Mouse (Mus musculus): ENCODE data around the gene St8sia6. TPM values are rescaled to one million over a fixed set of nuclear protein-coding genes. Genes with fewer than 3 reads are reported as not detected.
"Not testable (repeated sequence)": the region's sequence is repeated elsewhere in the genome, so short reads cannot be mapped to it uniquely, and the experiment has no call there.

Gene St8sia6
- polyA plus RNA-seq, 1 experiment from 2014 or later, result 0.08 TPM

DNA sequence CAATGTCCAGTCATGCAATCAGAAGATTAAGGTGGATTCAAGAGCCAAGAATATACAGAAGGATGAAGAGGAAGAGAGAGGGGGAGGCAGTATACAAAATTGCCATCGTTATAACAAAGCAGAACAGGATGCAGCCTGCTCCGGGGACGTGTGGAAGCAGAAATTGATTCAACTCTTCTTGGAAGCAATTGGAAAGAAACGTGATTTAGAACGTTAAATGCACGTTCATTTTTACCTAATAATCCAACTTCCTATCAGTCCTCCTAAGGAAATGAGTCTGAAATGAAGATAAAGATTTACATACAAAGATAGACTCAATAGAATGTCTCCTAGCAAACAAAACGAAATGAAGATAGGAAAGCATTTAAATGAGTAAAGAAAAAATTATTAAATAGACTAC lies 2.3 kb downstream of the St8sia6 start:
- Histone ChIP-seq H3K36me3 (no peaks in the 10 kb centered on the region), H3K4me3 (no peak overlapping the region), H3K9ac (no peak overlapping the region), H3K27ac (ENCODE audit: poor library complexity, severe bottlenecking) (no peak overlapping the region), H3K9me3 (replicated peaks) (no peaks in the 10 kb centered on the region), H3K4me1 (replicated peaks) (0 out of 2 replicates have a peak, but pooled peaks cover 8% of the 10 kb centered on the region), H3K4me2 (no peak overlapping the region), H3K27me3 (replicated peaks) (peaks cover 45% of the 10 kb centered on the region)
- WGBS, result 58% methylated on average over 7 of the region's 7 CpGs
- no peak for ATAC-seq (ENCODE audit: insufficient number of reproducible peaks, low FRiP score)

DNA sequence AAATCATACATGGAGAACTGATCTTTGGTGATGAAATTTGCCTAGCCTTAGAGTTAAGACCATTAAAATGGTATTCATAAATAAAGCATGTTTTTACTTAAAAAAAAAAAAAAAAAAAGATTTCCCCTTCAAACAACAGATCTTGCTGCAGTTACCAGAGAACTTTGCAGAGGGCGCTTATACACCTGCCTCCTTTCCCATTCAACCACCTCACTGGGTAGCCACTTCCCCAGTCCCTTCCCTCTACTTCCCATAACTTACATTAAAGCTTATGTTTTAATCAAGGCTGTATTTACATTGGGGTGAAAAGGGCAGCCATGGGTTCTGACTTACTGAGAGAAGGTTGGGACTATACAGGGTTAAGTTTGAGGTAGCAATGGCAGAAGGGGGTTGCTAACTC lies 4.5 kb downstream of the St8sia6 start:
- ATAC-seq (ENCODE audit: insufficient number of reproducible peaks, low FRiP score), result no peak
- no peak overlapping the region for H3K27ac ChIP-seq (ENCODE audit: poor library complexity, severe bottlenecking)
- H3K9me3 ChIP-seq (replicated peaks), result no peaks in the 10 kb centered on the region
- H3K9ac ChIP-seq, result no peak overlapping the region
- H3K4me3 ChIP-seq, result no peak overlapping the region
- WGBS, result 25% methylated on average over 1 of the region's 1 CpGs
- peaks cover 30% of the 10 kb centered on the region for H3K27me3 ChIP-seq (replicated peaks)
- H3K36me3 ChIP-seq, result no peaks in the 10 kb centered on the region
- H3K4me1 ChIP-seq (replicated peaks), result 0 out of 2 replicates have a peak, but pooled peaks cover 8% of the 10 kb centered on the region
- no peak overlapping the region for H3K4me2 ChIP-seq

DNA sequence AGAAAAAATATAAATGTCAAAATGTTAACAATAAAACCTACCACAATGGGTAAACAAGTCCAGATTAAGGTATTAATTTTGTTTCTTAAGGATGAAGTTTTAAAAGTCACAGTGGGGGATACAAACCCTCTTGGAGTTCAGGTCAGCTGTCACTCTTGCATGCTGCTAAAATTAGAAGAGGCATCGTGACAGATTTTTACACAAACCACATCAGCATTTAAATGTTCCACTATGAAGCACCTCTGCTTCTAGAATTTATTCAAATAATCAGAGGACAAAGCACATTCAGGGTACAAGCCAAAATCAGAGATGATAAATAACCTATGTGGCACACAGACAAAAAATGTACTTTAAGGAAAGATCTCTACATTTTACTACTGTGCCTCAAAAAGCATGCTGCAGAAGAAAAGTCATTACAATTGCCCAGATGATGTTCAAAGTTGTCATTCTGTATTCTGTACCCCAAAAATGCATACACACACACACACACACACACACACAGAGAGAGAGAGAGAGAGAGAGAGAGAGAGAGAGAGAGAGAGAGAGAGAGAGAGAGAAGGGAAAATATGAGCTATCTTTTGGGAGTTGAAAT lies 7.2 kb downstream of the St8sia6 start:
- Histone ChIP-seq H3K27ac (ENCODE audit: poor library complexity, severe bottlenecking) (no peak overlapping the region), H3K9ac (no peak overlapping the region), H3K4me1 (replicated peaks) (no peaks in the 10 kb centered on the region), H3K27me3 (replicated peaks) (peaks cover 10% of the 10 kb centered on the region; the same call in 1 of the 2 replicates), H3K4me3 (no peak overlapping the region), H3K9me3 (replicated peaks) (no peaks in the 10 kb centered on the region), H3K36me3 (no peaks in the 10 kb centered on the region), H3K4me2 (no peak overlapping the region)
- no peak for ATAC-seq (ENCODE audit: insufficient number of reproducible peaks, low FRiP score)
- WGBS, result 44% methylated on average over 1 of the region's 1 CpGs

DNA sequence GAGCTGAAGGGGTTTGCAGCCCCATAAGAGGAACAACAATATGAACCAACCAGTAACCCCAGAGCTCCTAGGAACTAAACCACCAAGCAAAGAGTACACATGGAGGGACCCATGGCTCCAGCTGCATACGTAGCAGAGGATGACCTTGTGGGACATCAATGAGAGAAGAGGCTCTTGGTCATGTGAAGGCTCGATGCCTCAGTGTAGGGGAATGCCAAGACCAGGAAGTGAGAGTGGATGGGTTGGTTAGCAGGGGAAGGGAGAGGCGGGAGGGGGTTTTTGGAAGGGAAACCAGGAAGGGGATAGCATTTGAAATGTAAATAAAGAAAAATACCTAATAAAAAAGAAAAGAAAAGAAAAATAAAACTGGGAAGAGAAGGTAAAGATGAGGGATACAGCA lies 7.9 kb downstream of the St8sia6 start:
- not testable (repeated sequence) for H3K4me2 ChIP-seq; H3K4me1 ChIP-seq (replicated peaks); H3K4me3 ChIP-seq; ATAC-seq (ENCODE audit: insufficient number of reproducible peaks, low FRiP score); H3K27ac ChIP-seq (ENCODE audit: poor library complexity, severe bottlenecking); H3K9ac ChIP-seq; H3K36me3 ChIP-seq; H3K9me3 ChIP-seq (replicated peaks); H3K27me3 ChIP-seq (replicated peaks)
- 57% methylated on average over 3 of the region's 3 CpGs for WGBS

DNA sequence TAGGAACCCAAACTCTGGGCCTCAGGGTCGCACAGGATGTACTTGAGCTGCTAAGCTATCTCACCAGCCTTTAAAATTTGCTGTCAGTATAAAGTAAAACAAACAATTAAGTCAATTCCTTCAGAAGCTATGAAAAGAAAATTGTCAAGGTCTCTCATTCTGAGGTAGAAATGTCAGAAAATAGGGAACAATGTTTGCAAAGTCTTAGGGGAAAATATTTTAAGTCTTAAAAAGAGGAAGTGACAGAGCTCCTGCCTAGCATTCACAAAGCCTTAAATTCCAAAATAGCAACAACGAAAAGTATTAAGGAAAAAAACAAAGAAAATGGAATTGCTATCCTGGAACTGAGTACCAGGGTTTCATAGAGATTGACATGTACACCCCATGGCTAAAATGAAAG lies 8.6 kb downstream of the St8sia6 start:
- H3K9ac ChIP-seq, result no peak overlapping the region
- H3K27me3 ChIP-seq (replicated peaks), result peaks cover 2% of the 10 kb centered on the region; the same call in 1 of the 2 replicates
- H3K9me3 ChIP-seq (replicated peaks), result no peaks in the 10 kb centered on the region
- H3K4me2 ChIP-seq, result no peak overlapping the region
- H3K4me3 ChIP-seq, result no peak overlapping the region
- WGBS, result 61% methylated on average over 2 of the region's 2 CpGs
- no peaks in the 10 kb centered on the region for H3K4me1 ChIP-seq (replicated peaks)
- ATAC-seq (ENCODE audit: insufficient number of reproducible peaks, low FRiP score), result no peak
- no peaks in the 10 kb centered on the region for H3K36me3 ChIP-seq
- no peak overlapping the region for H3K27ac ChIP-seq (ENCODE audit: poor library complexity, severe bottlenecking)

DNA sequence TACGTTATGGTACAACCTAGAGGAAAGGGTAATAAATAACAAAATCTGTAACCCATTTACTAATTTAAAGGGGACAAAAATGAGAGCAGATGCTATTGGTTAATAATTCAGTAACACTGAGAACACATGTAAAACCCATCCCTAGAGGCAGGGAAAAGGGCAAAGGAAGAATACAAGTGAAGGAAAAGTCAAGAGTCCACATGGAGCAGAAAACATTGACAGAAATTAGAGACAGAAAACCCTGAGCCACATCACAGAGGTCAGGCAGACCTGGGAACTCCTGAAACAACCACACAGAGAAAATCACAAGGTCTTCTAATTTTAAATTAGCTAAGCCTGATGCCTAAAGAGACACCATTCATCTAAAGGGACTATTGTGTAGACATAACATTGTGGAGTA lies 9.4 kb downstream of the St8sia6 start:
- 93% methylated on average over 1 of the region's 1 CpGs for WGBS
- no peaks in the 10 kb centered on the region for H3K36me3 ChIP-seq
- H3K4me1 ChIP-seq (replicated peaks), result no peaks in the 10 kb centered on the region
- no peaks in the 10 kb centered on the region for H3K27me3 ChIP-seq (replicated peaks)
- H3K9me3 ChIP-seq (replicated peaks), result no peaks in the 10 kb centered on the region
- no peak for ATAC-seq (ENCODE audit: insufficient number of reproducible peaks, low FRiP score)
- no peak overlapping the region for H3K4me2 ChIP-seq
- H3K27ac ChIP-seq (ENCODE audit: poor library complexity, severe bottlenecking), result no peak overlapping the region
- H3K9ac ChIP-seq, result no peak overlapping the region
- no peak overlapping the region for H3K4me3 ChIP-seq

DNA sequence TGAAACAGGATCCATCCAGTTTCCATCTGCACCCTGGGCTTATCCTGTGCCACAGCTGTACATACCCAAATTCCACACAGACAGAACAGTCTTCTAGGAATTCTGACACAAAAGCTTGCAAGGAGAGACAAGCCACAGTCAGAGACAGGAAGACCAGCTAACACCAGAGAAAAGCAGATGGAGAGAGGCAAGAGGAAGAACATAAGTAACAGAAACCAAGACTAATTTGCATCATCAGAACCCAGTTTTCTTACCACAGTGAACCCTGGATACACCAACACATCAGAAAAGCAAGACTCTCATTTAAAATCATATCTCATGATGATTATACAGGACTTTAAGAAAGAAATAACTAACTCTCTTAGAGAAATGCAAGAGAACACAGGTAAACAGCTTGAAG lies 16.8 kb downstream of the St8sia6 start:
- H3K9me3 ChIP-seq (replicated peaks), result no peaks in the 10 kb centered on the region
- no peak overlapping the region for H3K27ac ChIP-seq (ENCODE audit: poor library complexity, severe bottlenecking)
- no peaks in the 10 kb centered on the region for H3K27me3 ChIP-seq (replicated peaks)
- ATAC-seq (ENCODE audit: insufficient number of reproducible peaks, low FRiP score), result no peak
- H3K4me1 ChIP-seq (replicated peaks), result no peaks in the 10 kb centered on the region
- no peak overlapping the region for H3K9ac ChIP-seq
- no peaks in the 10 kb centered on the region for H3K36me3 ChIP-seq
- H3K4me3 ChIP-seq, result no peak overlapping the region
- no peak overlapping the region for H3K4me2 ChIP-seq

DNA sequence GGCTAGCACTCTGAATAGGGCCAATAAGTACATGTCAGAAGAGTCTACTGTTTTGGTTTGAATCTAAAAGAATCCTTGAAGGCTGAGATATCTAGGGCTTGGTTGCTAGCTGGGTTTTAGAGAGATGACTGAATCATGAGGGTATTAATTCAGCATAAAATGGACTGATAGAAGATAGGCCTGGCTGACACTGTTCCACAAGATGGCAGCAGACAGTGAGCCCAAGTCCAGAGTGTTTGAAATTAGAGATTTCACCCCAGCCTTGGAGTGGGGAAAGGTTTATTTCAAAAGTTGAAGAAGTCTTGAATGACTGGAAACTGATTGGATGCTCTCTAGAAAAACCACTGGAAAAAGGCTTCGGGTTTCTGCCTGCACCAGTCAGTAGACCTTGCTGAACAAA lies 17.4 kb downstream of the St8sia6 start:
- ATAC-seq (ENCODE audit: insufficient number of reproducible peaks, low FRiP score), result no peak
- Histone ChIP-seq H3K9me3 (replicated peaks) (no peaks in the 10 kb centered on the region), H3K4me1 (replicated peaks) (no peaks in the 10 kb centered on the region), H3K4me2 (no peak overlapping the region), H3K36me3 (no peaks in the 10 kb centered on the region), H3K27ac (ENCODE audit: poor library complexity, severe bottlenecking) (no peak overlapping the region), H3K9ac (no peak overlapping the region), H3K27me3 (replicated peaks) (no peaks in the 10 kb centered on the region), H3K4me3 (no peak overlapping the region)
- whole genome bisulfite sequencing, result 71% methylated on average over 1 of the region's 1 CpGs

DNA sequence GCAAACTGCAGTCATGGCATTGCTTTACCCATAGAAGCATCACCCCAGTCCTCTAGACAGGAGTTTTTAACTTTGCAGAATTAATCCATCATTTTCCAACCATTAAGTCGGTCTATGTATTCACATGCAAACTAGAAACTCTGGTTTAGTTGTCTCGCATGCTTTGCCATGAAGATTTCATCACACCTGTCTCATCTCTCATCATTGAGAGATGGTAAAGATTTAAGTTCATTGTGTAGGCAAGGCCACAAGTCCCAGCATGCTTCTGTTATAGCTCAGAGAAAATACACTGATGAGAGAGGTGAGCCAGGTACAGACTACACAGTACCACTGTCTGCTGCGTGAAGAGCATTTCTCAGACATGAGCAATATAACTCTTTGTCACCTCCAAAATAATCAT lies 18.8 kb downstream of the St8sia6 start:
- H3K36me3 ChIP-seq, result no peaks in the 10 kb centered on the region
- no peaks in the 10 kb centered on the region for H3K9me3 ChIP-seq (replicated peaks)
- no peaks in the 10 kb centered on the region for H3K4me1 ChIP-seq (replicated peaks)
- H3K9ac ChIP-seq, result no peak overlapping the region
- no peak overlapping the region for H3K27ac ChIP-seq (ENCODE audit: poor library complexity, severe bottlenecking)
- H3K4me3 ChIP-seq, result no peak overlapping the region
- ATAC-seq (ENCODE audit: insufficient number of reproducible peaks, low FRiP score), result no peak
- H3K4me2 ChIP-seq, result no peak overlapping the region
- WGBS, result 79% methylated on average over 3 of the region's 3 CpGs
- no peaks in the 10 kb centered on the region for H3K27me3 ChIP-seq (replicated peaks)

DNA sequence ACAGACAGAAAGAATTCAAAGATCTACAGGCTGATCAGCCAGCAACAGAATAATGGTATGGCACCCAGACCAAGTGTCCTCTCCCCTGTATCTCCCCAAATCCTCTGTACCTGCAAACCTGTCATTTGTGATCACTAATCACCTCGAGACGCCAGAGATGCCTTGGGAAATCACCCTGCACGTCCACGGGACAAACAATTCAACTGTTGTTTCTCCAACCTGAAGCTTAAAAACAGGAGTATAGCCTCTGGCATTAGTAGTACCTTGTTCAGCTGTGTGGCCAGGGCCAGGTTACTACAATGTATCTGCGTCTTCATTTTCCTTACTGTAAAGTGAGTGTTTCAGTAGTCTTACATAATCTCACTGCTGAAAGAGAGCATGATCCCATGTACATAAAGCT lies 25.3 kb downstream of the St8sia6 start:
- no peak overlapping the region for H3K4me3 ChIP-seq
- 72% methylated on average over 5 of the region's 5 CpGs for WGBS
- no peak overlapping the region for H3K27ac ChIP-seq (ENCODE audit: poor library complexity, severe bottlenecking)
- H3K4me1 ChIP-seq (replicated peaks), result no peaks in the 10 kb centered on the region
- no peaks in the 10 kb centered on the region for H3K9me3 ChIP-seq (replicated peaks)
- H3K36me3 ChIP-seq, result no peaks in the 10 kb centered on the region
- no peak for ATAC-seq (ENCODE audit: insufficient number of reproducible peaks, low FRiP score)
- H3K9ac ChIP-seq, result no peak overlapping the region
- no peaks in the 10 kb centered on the region for H3K27me3 ChIP-seq (replicated peaks)
- H3K4me2 ChIP-seq, result no peak overlapping the region

DNA sequence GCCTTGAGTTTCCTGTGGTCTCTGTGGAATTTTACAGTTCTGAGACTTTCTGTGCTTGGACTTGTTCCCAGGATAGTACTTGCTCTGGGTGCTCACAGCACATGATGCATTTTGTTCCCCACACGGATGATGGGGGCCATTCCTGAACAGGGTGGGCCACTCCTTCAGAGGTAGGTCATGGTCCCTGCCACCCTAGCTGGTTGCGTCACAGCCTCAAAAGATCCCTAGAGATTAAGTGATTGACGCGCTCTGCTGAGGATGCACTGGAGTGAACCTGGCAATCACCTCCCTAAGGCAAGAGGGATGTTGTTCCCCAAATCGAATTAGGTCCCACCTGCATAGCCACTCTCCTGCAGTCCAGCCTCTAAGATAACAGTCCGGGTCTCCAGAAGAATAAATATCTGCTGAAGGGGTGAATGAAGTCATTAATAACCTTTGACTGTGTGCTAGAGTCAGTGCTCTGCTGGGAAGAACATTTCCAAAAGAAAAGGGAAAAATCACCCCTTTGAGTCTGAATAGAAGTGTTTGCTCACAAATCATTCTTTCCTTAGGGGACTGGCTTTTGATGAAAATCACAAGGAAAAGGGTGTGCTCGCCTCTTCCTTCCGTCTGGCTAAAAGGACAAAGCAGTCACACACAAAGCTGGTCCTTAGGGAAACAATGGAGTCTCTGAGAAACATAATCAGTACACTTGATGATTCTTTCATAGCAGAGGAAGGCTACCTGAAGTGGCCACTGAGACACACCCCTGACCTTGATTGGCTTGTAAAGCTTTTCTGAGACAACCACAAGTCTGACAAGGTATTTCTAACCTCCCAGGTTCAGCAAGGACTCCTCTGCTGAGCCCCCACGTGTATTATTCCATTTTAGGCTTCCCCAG lies 26.1 kb downstream of the St8sia6 start:
- Histone ChIP-seq H3K4me2 (no peak overlapping the region), H3K9ac (no peak overlapping the region), H3K4me1 (replicated peaks) (no peaks in the 10 kb centered on the region), H3K27me3 (replicated peaks) (no peaks in the 10 kb centered on the region), H3K4me3 (no peak overlapping the region), H3K9me3 (replicated peaks) (no peaks in the 10 kb centered on the region), H3K36me3 (no peaks in the 10 kb centered on the region), H3K27ac (ENCODE audit: poor library complexity, severe bottlenecking) (no peak overlapping the region)
- WGBS, result 60% methylated on average over 9 of the region's 9 CpGs
- no peak for ATAC-seq (ENCODE audit: insufficient number of reproducible peaks, low FRiP score)

DNA sequence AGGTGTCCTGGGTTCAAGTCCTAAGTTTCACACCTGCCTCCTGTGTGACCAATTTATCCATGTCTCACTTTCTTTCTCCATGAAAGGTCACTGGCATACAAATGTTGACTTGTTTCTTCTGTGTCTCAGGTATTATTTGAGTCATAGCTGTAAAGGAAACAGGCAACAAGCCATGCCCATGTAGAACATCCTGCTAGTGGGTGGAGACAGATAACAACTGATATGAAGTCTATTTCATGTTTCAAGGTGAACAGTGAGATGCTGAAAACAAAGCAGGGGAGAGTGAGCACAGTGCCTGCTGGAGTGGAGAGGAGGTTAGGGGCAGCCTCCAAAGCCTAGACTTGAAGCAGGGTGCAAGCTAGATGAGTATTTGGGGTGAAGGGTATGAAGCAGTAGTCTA lies 33.5 kb downstream of the St8sia6 start:
- H3K4me2 ChIP-seq, result no peak overlapping the region
- no peaks in the 10 kb centered on the region for H3K4me1 ChIP-seq (replicated peaks)
- H3K9ac ChIP-seq, result no peak overlapping the region
- H3K9me3 ChIP-seq (replicated peaks), result no peaks in the 10 kb centered on the region
- H3K27ac ChIP-seq (ENCODE audit: poor library complexity, severe bottlenecking), result no peak overlapping the region
- H3K4me3 ChIP-seq, result no peak overlapping the region
- H3K36me3 ChIP-seq, result no peaks in the 10 kb centered on the region
- H3K27me3 ChIP-seq (replicated peaks), result no peaks in the 10 kb centered on the region
- no peak for ATAC-seq (ENCODE audit: insufficient number of reproducible peaks, low FRiP score)
